Mouse (Mus musculus): ENCODE results near the gene Bcl6b.

Bcl6b gene

DNA sequence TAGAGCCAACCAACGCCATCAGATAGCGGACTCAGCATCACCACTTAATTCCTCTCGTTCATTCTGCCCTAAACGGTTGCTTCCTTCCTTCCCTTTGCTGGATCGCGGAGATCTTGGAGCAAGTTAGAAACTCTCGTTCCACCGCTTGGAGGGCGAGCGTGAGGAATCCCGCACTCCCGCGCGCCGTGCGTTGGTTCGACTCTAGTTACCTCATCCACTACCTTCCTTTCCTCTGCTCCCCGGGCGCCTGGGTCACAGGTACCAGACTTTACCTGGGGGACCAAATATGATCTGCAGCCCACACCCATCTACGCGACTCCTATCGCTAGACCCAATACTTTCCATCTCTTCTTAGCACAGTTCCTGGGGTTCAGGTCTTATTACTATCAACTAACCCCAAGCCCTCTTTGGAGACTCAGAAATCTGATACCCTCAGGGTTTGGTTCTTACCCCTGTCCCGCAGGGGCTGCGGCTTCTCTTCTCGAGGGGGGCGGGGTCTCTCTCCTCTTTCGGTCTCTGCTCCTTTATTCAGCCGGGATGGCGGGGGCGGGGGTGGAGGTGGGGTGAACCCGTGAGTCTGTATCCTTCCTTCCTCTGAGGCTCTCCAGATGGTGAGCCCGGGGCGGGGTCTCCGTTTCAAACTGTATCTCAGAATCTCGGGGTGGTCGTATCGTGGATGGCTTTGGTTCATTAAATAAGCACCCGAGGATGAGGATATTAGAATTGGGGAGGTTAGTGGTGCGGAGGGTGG lies at the start of gene Bcl6b:
Gene Bcl6b, minus strand, starts transcription at position 539 of the 751 bp plus-strand sequence.
- DNase-seq (ENCODE audit: low spot score) = no peak

DNA sequence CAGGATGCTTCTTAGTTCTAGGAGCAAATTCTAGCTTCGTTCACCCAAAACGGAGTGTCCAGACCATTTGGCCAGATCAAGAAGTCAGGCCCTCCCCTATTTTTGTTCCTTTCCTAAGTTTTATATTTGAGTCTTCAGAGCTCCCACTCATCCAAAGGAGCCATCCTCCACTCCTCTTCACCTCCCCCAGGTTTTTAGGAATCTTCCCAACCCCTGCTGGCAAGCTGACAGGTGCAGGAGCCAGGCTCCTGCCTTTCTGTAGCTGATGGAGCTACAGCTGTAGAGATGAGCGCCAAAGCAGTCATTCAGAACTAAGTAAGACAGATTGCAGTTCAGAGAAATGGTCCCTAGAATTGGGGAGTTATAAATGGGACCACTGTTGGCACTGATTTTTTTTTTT lies 49.4 kb upstream of the Bcl6b start:
- DNase-seq (ENCODE audit: low spot score) = no peak

DNA sequence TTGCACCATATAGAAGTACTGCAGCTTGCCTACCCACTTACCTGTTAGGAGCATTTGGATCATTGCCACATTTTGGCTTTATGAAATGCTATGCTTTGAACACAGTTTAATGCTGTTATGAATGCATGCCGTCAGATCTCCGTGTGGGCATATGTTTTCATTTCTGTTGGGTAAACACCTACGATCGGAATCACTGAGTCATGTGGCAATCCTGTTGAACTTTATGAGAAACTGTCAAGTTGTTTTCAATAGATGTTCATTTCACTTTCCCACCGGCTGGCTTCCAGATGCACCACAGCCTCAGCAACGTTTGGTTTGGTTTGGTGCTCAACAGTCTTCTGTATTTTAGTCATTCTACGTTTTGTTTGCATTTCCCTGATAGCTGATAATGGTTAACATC lies 42.0 kb upstream of the Bcl6b start:
- no peak for DNase-seq (ENCODE audit: low spot score)

DNA sequence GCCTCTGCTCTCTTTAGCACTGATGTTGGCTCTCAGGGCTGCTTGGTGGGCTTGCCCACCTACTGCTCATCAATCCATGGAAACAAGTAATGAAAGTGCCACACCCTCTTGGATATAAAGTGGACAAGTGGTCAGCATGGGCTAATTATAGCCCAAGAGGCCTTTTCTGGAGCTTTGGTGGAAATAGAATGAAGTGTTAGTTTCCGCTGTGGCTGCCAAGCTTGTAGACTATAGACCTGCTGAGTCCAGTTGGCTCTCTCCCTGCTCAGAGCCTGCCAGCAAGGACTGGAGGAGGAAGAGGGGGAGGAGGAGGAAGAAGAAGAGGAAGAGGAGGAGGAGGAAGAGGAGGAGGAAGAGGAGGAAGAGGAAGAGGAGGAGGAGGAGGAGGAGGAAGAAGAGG lies 36.8 kb upstream of the Bcl6b start:
- no peak for DNase-seq (ENCODE audit: low spot score)

DNA sequence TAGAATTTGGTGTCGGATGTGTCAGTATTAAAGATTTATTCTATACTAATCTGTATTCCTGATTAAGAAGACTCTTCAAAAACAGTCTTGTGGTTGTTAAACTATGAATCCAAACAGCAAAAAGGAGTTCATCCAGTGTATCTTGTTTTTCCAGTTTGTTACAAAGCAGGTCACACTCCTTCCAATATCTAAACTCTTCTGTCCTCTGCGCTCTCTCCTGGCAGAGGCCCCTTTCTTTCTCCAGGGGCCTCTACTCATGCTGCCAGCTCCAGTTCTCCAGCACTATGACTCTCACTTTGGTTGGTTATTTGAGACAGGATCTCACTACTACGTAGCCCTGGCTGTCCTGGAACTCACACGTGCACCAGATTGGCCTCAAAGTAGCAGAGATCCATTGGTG lies 36.2 kb upstream of the Bcl6b start:
- no peak for DNase-seq (ENCODE audit: low spot score)

DNA sequence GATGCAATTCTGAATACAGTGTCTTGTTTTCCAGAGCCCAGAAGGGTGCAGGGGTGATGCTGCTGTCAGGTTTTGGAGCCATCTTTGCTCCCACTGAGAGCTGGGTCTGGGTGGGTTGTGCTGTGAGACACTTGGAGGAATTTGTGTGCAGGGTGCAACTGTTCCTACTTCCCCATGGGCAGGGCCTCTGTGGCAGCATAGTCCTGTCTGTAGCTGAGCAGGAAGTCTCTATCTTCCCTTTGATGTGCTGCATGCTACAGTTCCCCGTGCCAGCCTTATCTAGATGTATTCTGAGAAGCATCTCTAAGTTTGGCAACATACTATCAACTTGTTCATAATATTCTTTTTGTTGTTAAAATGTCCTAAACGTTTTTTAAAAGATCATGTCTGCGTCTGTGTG lies 35.7 kb upstream of the Bcl6b start:
- no peak for DNase-seq (ENCODE audit: low spot score)

DNA sequence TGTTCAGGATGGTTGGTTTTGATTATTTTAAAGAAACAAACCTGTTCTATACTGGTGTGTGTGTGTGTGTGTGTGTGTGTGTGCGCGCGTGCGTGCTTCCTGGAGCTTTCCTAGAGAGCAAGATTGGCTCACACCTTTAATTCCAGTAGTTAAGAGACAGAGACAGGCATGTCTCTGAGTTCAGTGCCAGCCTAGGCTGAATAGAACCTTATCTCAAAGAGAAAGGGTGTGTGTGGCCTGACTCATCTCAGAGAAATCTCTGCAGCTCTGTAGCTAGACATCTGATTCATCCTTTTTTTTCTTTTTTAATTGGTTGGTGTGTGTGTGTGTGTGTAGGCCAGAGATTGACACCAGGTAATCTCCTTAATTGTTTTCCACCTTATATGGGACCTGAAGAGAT lies 29.4 kb upstream of the Bcl6b start:
- no peak for DNase-seq (ENCODE audit: low spot score)

DNA sequence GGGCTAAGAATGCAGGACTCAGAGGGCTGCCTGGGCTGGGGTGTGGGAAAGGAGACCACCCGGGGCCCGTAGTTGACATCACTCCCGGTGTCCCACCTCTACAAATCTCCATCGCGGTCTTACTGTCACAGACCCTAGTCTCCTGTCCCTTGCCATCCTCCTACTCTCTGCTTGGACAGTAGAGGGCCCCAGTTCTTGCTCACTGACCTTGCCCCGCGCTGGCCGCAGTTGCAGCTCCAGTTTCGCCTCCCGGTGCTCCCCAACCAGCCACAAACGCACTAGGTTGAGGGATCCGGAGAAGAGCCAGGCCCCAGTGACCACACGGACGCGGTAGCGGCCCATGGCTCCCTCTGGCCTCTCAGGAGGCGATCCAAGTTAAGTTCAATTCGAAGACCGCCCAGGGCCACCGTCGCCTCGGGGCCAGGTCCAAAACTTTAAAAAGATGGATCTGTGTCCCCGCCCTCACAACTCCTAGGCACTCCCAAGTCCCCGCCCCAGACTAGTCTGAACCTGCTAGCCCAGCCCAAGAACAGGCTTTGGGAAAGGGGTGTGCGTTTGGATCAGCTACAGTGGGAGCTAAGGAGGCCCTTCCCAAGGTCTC lies 25.4 kb upstream of the Bcl6b start, which contains the start of gene Alox12:
Gene Alox12, minus strand, starts transcription at position 423 of the 601 bp plus-strand sequence.
- peak; percentile 30 for DNase-seq (ENCODE audit: low spot score)

DNA sequence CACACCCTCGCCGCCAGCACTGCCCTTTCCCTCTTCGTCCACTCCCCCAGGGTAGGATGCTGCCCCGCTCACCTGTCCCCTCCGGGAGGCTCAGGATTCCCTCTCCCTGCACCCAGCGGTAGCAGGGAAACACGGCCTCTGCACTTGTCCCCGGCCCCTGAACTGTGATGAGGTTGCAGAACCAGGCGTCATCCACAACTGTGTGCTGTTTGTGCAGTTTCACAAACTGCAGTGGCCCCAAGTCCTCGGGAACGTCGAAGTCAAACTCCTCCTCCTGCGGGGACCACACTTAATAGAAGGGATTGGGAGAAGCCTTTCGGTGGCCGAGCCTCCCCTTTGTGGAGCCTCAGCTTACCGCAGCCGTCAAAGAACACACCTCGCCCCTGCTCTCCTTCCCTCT lies 24.7 kb upstream of the Bcl6b start:
- no peak for DNase-seq (ENCODE audit: low spot score)

DNA sequence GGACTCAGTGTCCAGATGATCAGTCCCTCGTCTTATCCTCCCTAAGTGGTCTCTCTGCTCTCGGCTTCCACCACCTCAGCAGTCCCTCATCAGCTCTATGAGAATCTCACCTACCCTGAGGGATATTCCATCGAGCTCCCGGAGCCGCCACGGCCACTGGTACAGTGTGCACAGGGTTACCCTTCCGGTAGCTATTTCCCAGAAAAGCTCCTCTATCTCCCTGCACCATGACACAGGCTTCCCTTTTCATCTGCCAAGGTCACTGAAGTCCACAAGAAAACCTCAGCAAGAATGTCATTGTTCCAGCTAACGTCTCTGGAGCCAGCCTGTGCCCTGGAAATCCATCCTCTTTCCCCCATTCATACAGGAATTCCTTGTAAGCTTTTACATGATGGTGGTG lies 22.3 kb upstream of the Bcl6b start:
- no peak for DNase-seq (ENCODE audit: low spot score)

DNA sequence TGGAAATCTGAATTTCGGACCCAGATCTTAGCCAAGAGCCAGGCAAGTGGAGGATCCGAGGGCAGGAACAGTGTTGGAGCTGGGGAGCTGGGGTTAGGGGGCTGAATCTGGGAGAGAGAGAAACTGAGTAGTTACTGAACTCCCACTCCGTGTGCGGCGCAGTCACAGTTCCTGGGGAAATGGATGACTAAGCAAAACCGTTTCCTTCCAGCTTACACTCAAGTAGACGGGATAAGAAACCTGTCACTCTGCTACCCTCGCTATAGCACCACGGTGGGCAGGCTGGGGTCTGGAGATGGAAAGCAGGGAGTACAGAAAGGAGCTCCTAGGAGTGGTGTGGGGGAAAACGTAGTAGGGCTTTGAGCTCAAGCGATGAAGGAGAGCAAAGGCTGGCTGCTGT lies 20.6 kb upstream of the Bcl6b start:
- no peak for DNase-seq (ENCODE audit: low spot score)

DNA sequence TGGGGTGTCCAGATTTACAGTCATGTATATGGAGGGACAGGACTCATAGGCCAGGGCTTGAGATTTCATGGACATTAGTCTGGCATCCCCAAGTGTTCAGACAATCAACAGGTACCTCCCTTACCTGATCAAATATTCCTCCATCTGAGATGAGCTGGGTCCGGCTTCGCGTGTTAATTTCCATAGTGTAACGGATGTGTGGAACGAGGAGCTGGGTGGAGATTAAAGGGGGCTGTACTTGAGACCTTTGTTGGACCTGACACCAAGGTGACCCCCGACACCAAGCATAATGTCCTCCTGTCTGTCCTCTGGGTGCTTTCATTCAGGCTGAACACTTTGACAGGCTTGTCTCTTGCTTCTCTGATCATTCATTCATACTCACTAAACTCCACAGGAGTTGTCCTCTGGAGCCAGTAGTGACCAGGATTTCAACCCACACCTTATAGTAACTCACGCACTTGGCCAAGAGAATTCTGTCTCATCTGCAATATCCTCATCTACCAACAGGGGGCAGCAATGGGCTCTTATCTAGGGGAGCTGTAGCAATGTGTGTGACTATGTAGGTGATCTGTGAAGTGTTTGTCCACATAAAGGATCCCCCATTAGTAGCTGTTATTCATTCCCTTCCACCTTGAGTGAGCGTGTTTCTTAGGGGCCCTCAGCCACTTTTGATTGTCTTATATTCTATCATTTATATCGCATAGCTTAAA lies 17.7 kb upstream of the Bcl6b start:
- DNase-seq (ENCODE audit: low spot score) = no peak

DNA sequence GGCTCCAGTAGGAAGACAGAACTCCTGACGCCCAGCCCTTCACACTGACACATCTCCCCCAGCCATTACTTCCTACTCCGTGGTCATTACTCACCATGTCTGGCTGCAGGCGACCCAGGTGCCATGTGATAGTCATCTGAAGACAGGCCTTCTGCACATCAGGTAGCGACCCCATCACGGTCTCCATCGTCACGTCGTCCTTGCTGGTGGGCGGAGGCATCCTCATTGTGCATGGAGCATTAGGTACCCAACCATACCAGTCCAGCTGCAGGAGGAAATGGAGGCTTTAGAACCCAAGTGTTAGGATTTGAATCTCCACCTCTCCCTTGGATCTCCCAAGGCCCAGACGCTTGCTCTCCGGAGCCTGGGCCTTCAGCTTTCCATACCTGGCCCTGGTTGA lies 13.0 kb upstream of the Bcl6b start:
- DNase-seq (ENCODE audit: low spot score) = no peak

DNA sequence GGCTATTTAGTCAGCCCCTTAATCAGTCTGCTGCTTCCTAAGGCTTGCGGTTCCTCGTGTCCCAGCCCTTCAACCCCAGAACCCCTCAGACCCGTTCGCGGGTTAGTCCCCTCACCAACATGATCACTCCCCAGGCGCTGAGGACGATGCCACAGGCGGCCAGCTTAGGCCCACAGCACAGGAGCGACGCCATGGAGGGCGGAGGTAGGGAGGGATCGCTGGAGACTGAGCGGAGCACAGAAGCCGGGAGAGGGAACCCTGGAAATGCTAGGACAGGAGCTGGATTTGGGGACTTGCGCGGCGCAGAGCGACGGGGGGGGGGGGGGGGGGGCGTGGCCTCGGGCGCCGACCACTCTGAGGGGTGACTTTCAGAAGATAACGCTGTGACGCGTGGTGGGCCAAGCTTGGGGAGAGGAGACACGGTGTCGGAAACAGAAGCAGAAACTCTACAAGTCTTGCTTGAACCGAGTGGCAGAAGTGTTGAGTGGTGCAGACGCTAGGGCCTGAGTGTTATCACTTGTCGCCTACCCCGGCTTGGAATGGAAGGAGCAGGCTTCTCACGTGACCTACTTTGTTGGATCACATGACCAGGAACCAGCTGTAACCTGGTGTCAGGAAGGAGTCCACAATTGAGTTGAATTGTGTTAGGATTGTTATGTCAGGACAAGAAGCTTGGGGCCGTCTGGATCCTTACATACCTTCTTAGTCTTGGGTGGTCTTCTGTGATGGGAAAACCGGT lies 10.1 kb upstream of the Bcl6b start, which contains the start of the genes Gm21988 and Rnasek:
Gene Gm21988, minus strand, starts transcription at position 290 of the 739 bp plus-strand sequence.
Gene Rnasek, minus strand, starts transcription at position 302 of the 739 bp plus-strand sequence.
- peak; percentile 89 for DNase-seq (ENCODE audit: low spot score)

DNA sequence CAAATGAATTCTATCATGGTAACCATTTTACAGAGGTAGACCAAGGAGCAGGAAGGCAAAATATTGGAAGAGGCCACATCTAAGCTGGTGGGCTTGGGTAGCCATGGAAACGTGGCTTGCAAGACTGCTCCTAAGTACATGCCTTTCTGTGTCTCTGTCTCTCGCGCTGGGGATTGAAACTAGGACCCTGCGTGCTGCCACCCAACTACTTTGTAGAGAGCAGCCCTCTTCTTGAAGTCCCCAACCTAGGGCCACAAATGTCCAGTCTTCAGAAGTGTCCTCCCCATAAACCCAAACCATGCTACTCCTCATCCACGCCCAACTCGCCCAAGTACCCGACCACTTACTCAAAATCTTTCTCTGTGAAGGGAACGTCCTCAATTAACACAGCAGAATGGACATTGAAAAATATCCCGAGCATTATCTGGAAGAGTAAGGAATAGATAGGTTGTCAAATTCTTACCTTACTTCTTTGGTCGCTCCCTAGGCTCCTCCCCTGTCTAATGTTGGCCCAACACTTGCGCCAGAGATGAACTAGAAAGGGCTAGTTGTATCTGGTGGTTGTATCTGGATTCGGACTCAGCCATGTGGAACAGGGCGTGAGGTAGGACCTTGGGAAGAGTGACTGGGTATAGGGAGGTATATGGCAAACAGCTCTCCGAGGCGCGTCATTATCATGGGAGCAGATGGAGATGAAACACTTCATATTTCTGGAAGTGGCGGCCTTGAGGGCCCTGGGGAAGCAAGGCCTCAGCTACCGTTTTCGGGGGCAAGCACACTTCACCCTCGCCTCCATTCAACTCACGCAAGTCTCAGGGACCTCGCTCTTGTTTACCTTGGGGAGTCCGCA lies 9.2 kb upstream of the Bcl6b start:
- DNase-seq (ENCODE audit: low spot score) = no peak

DNA sequence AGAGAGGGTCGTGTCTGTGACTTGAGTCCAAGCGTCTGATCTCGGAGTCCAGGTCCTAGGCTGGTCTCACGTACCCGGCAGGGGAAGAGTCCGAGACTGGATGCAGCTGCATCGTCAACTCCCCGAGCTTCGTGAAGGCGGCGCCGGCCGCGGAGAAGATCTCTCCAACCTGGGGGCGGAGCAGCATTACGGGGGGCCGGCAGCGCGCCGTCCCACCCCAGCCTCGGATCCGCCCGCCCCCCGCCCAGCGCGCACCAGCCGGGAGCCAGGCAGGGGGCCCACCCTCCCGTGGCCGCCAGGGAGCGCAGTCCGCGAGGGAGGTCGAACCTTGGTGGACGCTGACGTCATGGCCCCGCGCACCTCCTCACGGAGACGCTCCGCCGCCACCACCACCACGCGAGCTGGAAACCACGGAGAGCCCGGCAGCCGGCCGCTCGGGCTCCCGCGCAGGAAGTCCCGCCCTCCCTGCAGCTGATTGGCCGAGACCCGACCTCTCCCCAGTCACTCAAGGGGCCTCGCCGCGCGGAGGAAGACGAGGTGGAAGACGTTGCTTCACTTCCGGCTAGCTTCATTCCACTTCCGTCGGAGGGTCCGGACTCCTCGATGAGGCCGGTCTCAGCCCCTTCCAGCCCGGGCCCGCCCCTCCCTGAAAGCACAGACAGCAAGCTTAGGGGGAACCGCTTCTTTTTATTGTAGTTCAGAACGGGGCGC lies 8.0 kb upstream of the Bcl6b start, which contains the start of gene 0610010K14Rik:
Gene 0610010K14Rik, minus strand, starts transcription at position 458 of the 711 bp plus-strand sequence.
- DNase-seq (ENCODE audit: low spot score) = peak; percentile 98

DNA sequence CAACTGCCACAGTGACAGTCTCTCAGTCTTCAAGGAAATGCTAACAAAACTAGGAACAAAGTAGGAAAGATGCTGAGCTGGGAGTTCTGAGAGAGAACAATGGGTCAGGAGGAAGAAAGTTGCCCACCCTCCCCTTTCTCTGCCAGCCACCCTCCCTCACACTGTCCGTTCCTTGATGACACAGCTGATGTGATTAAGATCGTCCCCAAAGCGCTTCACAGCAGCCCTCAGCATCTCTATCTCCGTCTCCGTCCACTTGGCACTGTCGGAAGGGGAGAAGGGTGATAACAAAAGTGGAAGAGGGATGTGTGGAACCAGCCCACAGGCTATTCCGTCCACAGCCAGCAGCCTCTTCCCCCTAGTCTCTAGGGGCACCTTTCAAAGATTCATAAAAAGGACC lies 7.1 kb upstream of the Bcl6b start:
- no peak for DNase-seq (ENCODE audit: low spot score)

DNA sequence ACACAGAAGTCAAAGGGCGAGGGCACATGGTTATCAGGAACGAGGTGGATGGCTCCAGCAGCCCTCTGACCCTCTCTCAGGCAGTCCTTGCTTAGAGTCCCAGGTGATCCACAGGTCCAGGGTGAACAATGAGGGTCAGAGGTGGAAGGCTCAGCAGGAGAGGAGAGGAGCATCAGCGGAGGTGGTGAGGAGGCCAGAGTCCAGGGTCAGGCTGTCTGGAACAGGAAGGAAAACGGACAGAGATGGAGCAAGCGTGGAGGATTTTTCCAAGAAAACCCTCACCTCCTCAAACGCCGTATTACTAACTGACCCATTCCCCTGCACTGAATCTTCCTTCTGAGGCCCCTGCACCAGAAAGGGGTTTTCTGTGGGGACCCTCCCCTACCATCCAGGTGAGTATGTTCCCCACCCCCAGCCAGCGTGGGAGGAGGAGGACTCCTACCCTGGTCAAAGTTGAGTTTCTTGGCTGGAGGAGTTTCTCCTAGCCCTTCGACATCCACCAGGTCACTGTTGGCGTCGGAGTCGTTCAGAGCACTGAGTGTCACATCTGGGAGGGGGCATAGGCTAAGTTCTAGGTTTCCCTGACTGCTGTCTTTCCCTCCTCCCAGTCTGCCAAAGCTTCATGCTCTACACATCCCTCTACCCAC lies 5.8 kb upstream of the Bcl6b start:
- DNase-seq (ENCODE audit: low spot score) = peak; percentile 88

DNA sequence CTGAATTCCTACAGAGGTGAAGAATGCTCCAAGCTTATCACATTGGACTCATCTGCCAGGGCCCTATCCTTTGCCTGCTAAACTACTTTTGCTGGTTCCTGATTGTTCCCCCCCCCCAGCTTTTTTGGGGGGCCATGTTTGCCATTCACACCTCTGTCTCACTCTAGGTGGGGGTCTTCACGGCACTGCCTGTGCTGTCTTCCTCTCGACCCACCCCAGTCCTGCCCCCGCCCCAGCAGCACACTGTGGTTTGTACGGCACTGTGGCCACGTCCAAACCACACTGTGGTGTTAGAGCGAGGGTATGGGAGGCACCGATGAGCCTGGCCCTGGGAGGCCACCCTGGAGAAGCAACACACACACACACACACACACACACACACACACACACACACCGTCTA lies 4.9 kb upstream of the Bcl6b start:
- DNase-seq (ENCODE audit: low spot score) = no peak

DNA sequence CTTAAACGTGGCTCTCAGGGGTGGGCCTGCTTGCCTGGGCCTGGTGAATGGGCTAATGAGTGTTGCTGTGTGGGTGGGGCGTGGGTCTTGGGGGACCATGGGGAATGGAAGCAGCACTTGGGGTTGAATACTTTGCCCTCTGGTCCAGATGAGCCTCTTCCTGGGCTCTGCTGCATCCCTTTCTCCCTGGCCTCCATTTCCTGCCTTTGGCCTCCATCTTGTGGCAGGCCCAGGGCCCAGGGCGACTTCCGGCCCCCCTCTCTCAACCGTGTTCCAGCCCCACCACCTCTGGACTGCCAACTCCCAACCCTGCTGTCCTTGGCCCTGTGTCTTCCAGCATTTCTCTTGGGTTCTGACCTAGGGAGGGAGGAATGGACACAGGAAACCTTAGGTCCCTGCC lies 4.4 kb upstream of the Bcl6b start:
- no peak for DNase-seq (ENCODE audit: low spot score)

All from yolk sac, embryonic 10.5 days (tissue).